Comparison of ENCODE assay signal across 8 mouse cellular contexts in genomic region chr9:4536514-4537150, GRCm38 (mm10).
DNase-seq lines count a peak whose midpoint lies in the region; ATAC-seq and TF ChIP-seq lines count a peak whose summit lies in the region.

No protein-coding gene starts in this region.

- ATAC-seq in limb, embryonic 14.5 days (ENCODE audit: low FRiP score, low read depth), result no peak
- ATAC-seq in forebrain, postnatal 0 days, result no peak; the same call in 1 of the 2 replicates
- ATAC-seq in neural tube, embryonic 15.5 days (ENCODE audit: low FRiP score), result peak; percentile 66; the same call in 1 of the 2 replicates

- peak; percentile 17 for DNase-seq in adrenal gland, postnatal 10 days
- DNase-seq in adrenal gland, postnatal 25 days, result no peak
- DNase-seq in limb, embryonic 14.5 days (ENCODE audit: low spot score), result peak; percentile 52
- no peak for DNase-seq in limb, embryonic 10.5 days (ENCODE audit: low spot score)
- DNase-seq in forebrain, postnatal 0 days, result peak; percentile 73
- DNase-seq in heart, postnatal 25 days (ENCODE audit: low spot score), result no peak
- DNase-seq in heart, postnatal 4 days, result no peak

- H3K4me3 ChIP-seq in limb, embryonic 14.5 days (replicated peaks; ENCODE audit: low read length), result no peak overlapping the region
- no peak overlapping the region for H3K4me3 ChIP-seq in limb, embryonic 10.5 days
- H3K4me3 ChIP-seq in forebrain, postnatal 0 days (ENCODE audit: low read depth, low read length), result no peak overlapping the region
- no peak overlapping the region for H3K4me3 ChIP-seq in neural tube, embryonic 15.5 days (replicated peaks)

- 86% methylated on average over 6 of the region's 6 CpGs for WGBS in limb, embryonic 14.5 days
- 89% methylated on average over 6 of the region's 6 CpGs for WGBS in limb, embryonic 10.5 days
- 96% methylated on average over 6 of the region's 6 CpGs for WGBS in forebrain, postnatal 0 days
- WGBS in neural tube, embryonic 15.5 days, result 94% methylated on average over 6 of the region's 6 CpGs

- no peaks in the 10 kb centered on the region for H3K36me3 ChIP-seq in limb, embryonic 14.5 days (ENCODE audit: control insufficient read depth, insufficient read depth, low read length)
- H3K36me3 ChIP-seq in limb, embryonic 10.5 days, result no peaks in the 10 kb centered on the region
- H3K36me3 ChIP-seq in forebrain, postnatal 0 days (ENCODE audit: insufficient read depth), result no peaks in the 10 kb centered on the region
- H3K36me3 ChIP-seq in neural tube, embryonic 15.5 days, result no peaks in the 10 kb centered on the region

- no peak overlapping the region for H3K27ac ChIP-seq in limb, embryonic 14.5 days (replicated peaks; ENCODE audit: low read depth, low read length)
- H3K27ac ChIP-seq in limb, embryonic 10.5 days, result no peak overlapping the region
- no peak overlapping the region for H3K27ac ChIP-seq in forebrain, postnatal 0 days (ENCODE audit: low read depth, low read length)
- H3K27ac ChIP-seq in neural tube, embryonic 15.5 days (replicated peaks), result no peak overlapping the region

- intact Hi-C loops in heart, postnatal 25 days (cut with DNase I), result no loop called here

- peak; percentile 61 for TF ChIP-seq CTCF in forebrain, postnatal 0 days (IDR thresholded peaks at IDR 0.05; ENCODE audit: low read depth)

- H3K4me2 ChIP-seq in limb, embryonic 14.5 days (replicated peaks; ENCODE audit: low read depth, low read length, severe bottlenecking), result no peak overlapping the region
- no peak overlapping the region for H3K4me2 ChIP-seq in forebrain, postnatal 0 days (ENCODE audit: low read depth)
- no peak overlapping the region for H3K4me2 ChIP-seq in neural tube, embryonic 15.5 days

- H3K4me1 ChIP-seq in limb, embryonic 14.5 days (ENCODE audit: control insufficient read depth, insufficient read depth, low read length), result no peaks in the 10 kb centered on the region
- H3K4me1 ChIP-seq in limb, embryonic 10.5 days, result no peaks in the 10 kb centered on the region
- H3K4me1 ChIP-seq in forebrain, postnatal 0 days (ENCODE audit: insufficient read depth), result no peaks in the 10 kb centered on the region
- H3K4me1 ChIP-seq in neural tube, embryonic 15.5 days, result no peaks in the 10 kb centered on the region

- no peaks in the 10 kb centered on the region for H3K27me3 ChIP-seq in limb, embryonic 14.5 days (ENCODE audit: control insufficient read depth, insufficient read depth, low read length)
- H3K27me3 ChIP-seq in limb, embryonic 10.5 days (ENCODE audit: low read depth, poor library complexity, severe bottlenecking), result no peaks in the 10 kb centered on the region
- no peaks in the 10 kb centered on the region for H3K27me3 ChIP-seq in forebrain, postnatal 0 days (ENCODE audit: insufficient read depth, low read length)
- H3K27me3 ChIP-seq in neural tube, embryonic 15.5 days (replicated peaks), result no peaks in the 10 kb centered on the region

- H3K9me3 ChIP-seq in limb, embryonic 14.5 days (ENCODE audit: control insufficient read depth, low read length), result no peaks in the 10 kb centered on the region
- no peaks in the 10 kb centered on the region for H3K9me3 ChIP-seq in limb, embryonic 10.5 days (replicated peaks)
- no peaks in the 10 kb centered on the region for H3K9me3 ChIP-seq in forebrain, postnatal 0 days (ENCODE audit: low read length)
- H3K9me3 ChIP-seq in neural tube, embryonic 15.5 days (replicated peaks), result no peaks in the 10 kb centered on the region

- no peak overlapping the region for H3K9ac ChIP-seq in limb, embryonic 14.5 days (ENCODE audit: low read depth, low read length, severe bottlenecking)
- H3K9ac ChIP-seq in forebrain, postnatal 0 days, result no peak overlapping the region
- H3K9ac ChIP-seq in neural tube, embryonic 15.5 days (replicated peaks), result no peak overlapping the region

- TF ChIP-seq POLR2A in limb, embryonic 14.5 days (IDR thresholded peaks at IDR 0.05; ENCODE audit: borderline replicate concordance, extremely low read depth, insufficient read depth, insufficient read length), result no peak

Comparison
In these comparisons a context has a peak if more than half of its experiments do, and no peak if none do; other contexts are left out.
1. DNase-seq: peak in adrenal gland, postnatal 10 days (single experiment), limb, embryonic 14.5 days (single experiment) and forebrain, postnatal 0 days (single experiment); none in adrenal gland, postnatal 25 days (single experiment), limb, embryonic 10.5 days (single experiment), heart, postnatal 25 days (single experiment) and heart, postnatal 4 days (single experiment).